Mouse (Mus musculus): ENCODE results near the gene Snrnp27.

Snrnp27 gene

GRCm38 (mm10) chr6:86683872-86684654, at the start of gene Snrnp27:
Snrnp27 (minus strand) TSS chr6:86684522.
- DNase-seq (ENCODE audit: extremely low spot score) = peak; percentile 95

- DNase-seq (ENCODE audit: extremely low spot score) = peak; percentile 93
Observed at GRCm38 (mm10) chr6:86733183-86733876, 49.0 kb upstream of the Snrnp27 start, which contains the start of gene Gmcl1. Gmcl1 (minus strand) TSS chr6:86733383.

GRCm38 (mm10) chr6:86732276-86733173, 48.2 kb upstream of the Snrnp27 start:
- DNase-seq (ENCODE audit: extremely low spot score) = no peak

GRCm38 (mm10) chr6:86728711-86729110, 44.4 kb upstream of the Snrnp27 start:
- no peak for DNase-seq (ENCODE audit: extremely low spot score)

- no peak for DNase-seq (ENCODE audit: extremely low spot score)
Observed at GRCm38 (mm10) chr6:86721977-86722376, 37.7 kb upstream of the Snrnp27 start.

- DNase-seq (ENCODE audit: extremely low spot score) = no peak
Observed at GRCm38 (mm10) chr6:86708072-86708774, 23.9 kb upstream of the Snrnp27 start.

GRCm38 (mm10) chr6:86702577-86702976, 18.3 kb upstream of the Snrnp27 start:
- DNase-seq (ENCODE audit: extremely low spot score) = no peak

GRCm38 (mm10) chr6:86697903-86698302, 13.6 kb upstream of the Snrnp27 start:
- DNase-seq (ENCODE audit: extremely low spot score) = no peak

- no peak for DNase-seq (ENCODE audit: extremely low spot score)
Observed at GRCm38 (mm10) chr6:86696213-86696612, 11.9 kb upstream of the Snrnp27 start.

GRCm38 (mm10) chr6:86694465-86694864, 10.1 kb upstream of the Snrnp27 start:
- DNase-seq (ENCODE audit: extremely low spot score) = peak; percentile 51

GRCm38 (mm10) chr6:86689671-86690070, 5.3 kb upstream of the Snrnp27 start:
- no peak for DNase-seq (ENCODE audit: extremely low spot score)

- no peak for DNase-seq (ENCODE audit: extremely low spot score)
Observed at GRCm38 (mm10) chr6:86686971-86687370, 2.6 kb upstream of the Snrnp27 start.

GRCm38 (mm10) chr6:86684655-86685011, 311 bp upstream of the Snrnp27 start:
- DNase-seq (ENCODE audit: extremely low spot score) = no peak

- no peak for DNase-seq (ENCODE audit: extremely low spot score)
Observed at GRCm38 (mm10) chr6:86681289-86681688, 3.0 kb downstream of the Snrnp27 start.

- DNase-seq (ENCODE audit: extremely low spot score) = no peak
Observed at GRCm38 (mm10) chr6:86678341-86678740, 6.0 kb downstream of the Snrnp27 start.

GRCm38 (mm10) chr6:86670873-86671272, 13.4 kb downstream of the Snrnp27 start:
- peak; percentile 58 for DNase-seq (ENCODE audit: extremely low spot score)

GRCm38 (mm10) chr6:86669240-86669727, 15.0 kb downstream of the Snrnp27 start:
- peak; percentile 99 for DNase-seq (ENCODE audit: extremely low spot score)

GRCm38 (mm10) chr6:86668580-86669239, 15.6 kb downstream of the Snrnp27 start, which contains the start of gene Mxd1:
Mxd1 (minus strand) TSS chr6:86669161.
- peak; percentile 4 for DNase-seq (ENCODE audit: extremely low spot score)

- no peak for DNase-seq (ENCODE audit: extremely low spot score)
Observed at GRCm38 (mm10) chr6:86667061-86667460, 17.3 kb downstream of the Snrnp27 start.

- no peak for DNase-seq (ENCODE audit: extremely low spot score)
Observed at GRCm38 (mm10) chr6:86665560-86666307, 18.6 kb downstream of the Snrnp27 start.
